Mouse (Mus musculus) heart, postnatal 0 days (tissue): ENCODE measurements around the gene Polk.

Experiments
- CTCF ChIP-seq: IDR thresholded peaks from 2 replicates; pipeline ENCODE4 v1.5.1; 2016; ENCODE audit warnings: antibody characterized with exemption, control low read depth, low read depth
- EP300 ChIP-seq: IDR thresholded peaks from 2 replicates; pipeline ENCODE4 v1.6.1; 2016; ENCODE audit warnings: antibody characterized with exemption, low read depth

DNA sequence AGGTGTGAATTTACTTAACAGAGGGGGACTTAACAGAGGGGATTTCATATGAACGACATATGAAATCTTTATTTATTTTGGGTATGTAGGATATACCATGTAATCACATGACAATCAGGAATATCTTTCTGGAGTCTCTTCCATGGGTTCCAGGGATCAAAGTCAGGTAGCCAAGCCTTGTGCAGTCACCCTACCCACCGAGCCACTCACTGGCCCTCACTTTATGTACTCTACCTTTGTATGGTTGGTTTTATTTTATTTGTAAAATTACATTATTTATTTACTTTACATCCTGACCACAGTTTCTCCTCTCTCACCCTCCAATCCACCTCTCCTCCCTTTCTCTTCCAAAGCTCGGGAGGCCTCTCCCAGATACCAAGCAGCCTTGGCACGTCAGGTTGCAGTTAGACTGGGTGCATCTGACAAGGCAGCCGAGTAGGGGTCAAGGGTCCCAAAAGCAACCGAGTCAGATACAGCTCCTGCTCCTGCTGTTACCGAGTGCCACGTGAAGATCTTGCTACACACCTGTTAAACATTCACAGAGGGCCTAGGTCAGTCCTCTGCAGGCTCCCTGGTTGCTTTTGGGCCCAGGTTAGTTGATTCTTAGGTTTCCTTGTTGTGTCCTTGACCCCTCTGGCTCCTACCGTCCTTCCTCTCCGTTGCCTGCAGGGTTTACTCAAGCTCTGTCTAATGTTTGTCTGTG, 28.1 kb upstream of the Polk start:
- TF ChIP-seq CTCF (no peak), EP300 (no peak)
